Mouse (Mus musculus) midbrain, embryonic 11.5 days (tissue): ENCODE data around the gene Cpeb4. TPM values are rescaled to one million over a fixed set of nuclear protein-coding genes. Genes with fewer than 3 reads are reported as not detected.

ENCODE experiments used
- ATAC-seq: fragments of 200-750 bp; cut with Nextera tagmentation; 2 replicates; pipeline ENCODE4 v1.8.0; 2017; ENCODE audit warnings: moderate TSS enrichment, moderate library complexity; ENCODE audit not compliant: low FRiP score
- DNase-seq: peaks from one replicate; pipeline ENCODE4 v3.0.0; 2015; ENCODE audit warnings: low spot score; ENCODE audit errors: missing footprints
- H3K27ac ChIP-seq: fragments of 300-500 bp; sonication (generic); 2 replicates; pipeline ENCODE4 v1.5.1; 2014; ENCODE audit warnings: low read depth, low read length
- H3K27me3 ChIP-seq: fragments of 300-500 bp; sonication (generic); 2 replicates; pipeline ENCODE4 v1.6.1; 2014; ENCODE audit warnings: mild to moderate bottlenecking, low read length, moderate library complexity, mixed read lengths; ENCODE audit not compliant: control insufficient read depth, insufficient read depth
- H3K36me3 ChIP-seq: fragments of 300-500 bp; sonication (generic); 2 replicates; pipeline ENCODE4 v1.6.1; 2014; ENCODE audit warnings: mild to moderate bottlenecking, low read length, moderate library complexity, mixed read lengths; ENCODE audit not compliant: control insufficient read depth, insufficient read depth
- H3K4me1 ChIP-seq: fragments of 300-500 bp; sonication (generic); 2 replicates; pipeline ENCODE4 v1.6.1; 2014; ENCODE audit warnings: low read length; ENCODE audit not compliant: control insufficient read depth, insufficient read depth
- H3K4me2 ChIP-seq: fragments of 300-500 bp; sonication (generic); 2 replicates; pipeline ENCODE4 v1.6.1; 2014; ENCODE audit warnings: mild to moderate bottlenecking, moderate library complexity
- H3K4me3 ChIP-seq: fragments of 300-500 bp; sonication (generic); 2 replicates; pipeline ENCODE4 v1.5.1; 2014; ENCODE audit warnings: low read depth, low read length
- H3K9ac ChIP-seq: fragments of 300-500 bp; sonication (generic); 2 replicates; pipeline ENCODE4 v1.6.1; 2014; ENCODE audit warnings: low read length
- H3K9me3 ChIP-seq: fragments of 300-500 bp; sonication (generic); 2 replicates; pipeline ENCODE4 v1.6.1; 2016; ENCODE audit warnings: low read length; ENCODE audit not compliant: control insufficient read depth
- WGBS: fragments of 180-500 bp; shearing (Covaris S2); extraction: QIAGEN DNeasy Blood & Tissue Kit; methylation state at CpG from one replicate; pipeline ENCODE4 v1.1.7; 2014; 5-methylcytosine and 5-hydroxymethylcytosine counted together
- polyA plus RNA-seq: library from polyadenylated mRNA; unstranded; fragments of >200 nt; fragmentation: Nextera tagmentation; extraction: Ambion mirVana; gene quantifications from 2 replicates; pipeline ENCODE4 v1.2.1, GENCODE M21; 2014

Cpeb4 gene
- polyA plus RNA-seq = 11.7 and 17.2 TPM in 2 replicates

DNA sequence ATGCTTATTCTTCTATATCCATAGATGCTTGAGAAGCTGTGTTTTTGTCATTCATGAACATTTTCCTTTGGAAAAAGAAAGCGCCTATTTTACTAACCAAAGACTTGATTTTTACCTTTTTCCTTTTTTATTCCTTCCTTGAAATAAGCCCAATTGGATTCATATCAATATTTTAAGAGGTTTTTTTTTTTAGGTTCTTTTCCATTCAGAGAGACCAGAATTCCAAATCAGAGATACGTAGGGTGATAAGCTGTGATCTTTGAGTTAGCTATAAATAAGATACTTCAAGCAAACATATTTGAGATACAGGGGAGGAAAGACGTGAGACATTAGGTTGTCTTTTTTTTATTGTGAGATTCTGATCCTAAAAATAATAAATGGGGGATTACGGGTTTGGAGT lies at the start of gene Cpeb4:
Gene Cpeb4 (plus strand): TSS at position 301 of the 400 bp plus-strand sequence.
- Histone ChIP-seq H3K36me3 (no peaks in the 10 kb centered on the region), H3K9ac (peak within 1 kb of the TSS; percentile 83), H3K9me3 (no peaks in the 10 kb centered on the region), H3K4me3 (peak within 1 kb of the TSS; percentile 85), H3K27ac (peak within 1 kb of the TSS; percentile 48; the same call in 1 of the 2 replicates), H3K4me1 (peaks cover 6% of the 10 kb centered on the region; the same call in 1 of the 2 replicates), H3K4me2 (peak within 1 kb of the TSS; percentile 75), H3K27me3 (no peaks in the 10 kb centered on the region)
- ATAC-seq = no peak
- no peak for DNase-seq
- 82% methylated on average over 4 of the region's 4 CpGs for WGBS

DNA sequence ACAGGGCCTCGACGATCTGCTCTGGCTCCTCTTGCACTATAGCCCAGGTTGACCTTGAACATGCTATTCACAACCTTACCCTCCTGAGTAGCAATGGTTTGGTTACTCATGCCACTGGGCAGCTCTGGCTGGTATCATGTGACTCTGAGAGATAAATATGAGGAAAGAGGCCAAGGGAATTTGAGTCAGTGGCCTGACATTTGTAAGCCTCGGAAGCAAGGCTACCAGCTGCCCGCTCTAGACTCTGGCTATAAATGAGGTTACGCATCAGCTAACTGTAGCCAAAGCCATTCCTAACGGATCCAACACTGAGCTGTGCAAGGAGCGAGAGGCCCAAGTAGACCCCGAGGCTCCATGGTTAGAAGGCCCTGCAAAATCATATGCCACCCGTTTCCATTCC lies 49.5 kb upstream of the Cpeb4 start:
- 0 out of 2 replicates have a peak, but pooled peaks cover 2% of the 10 kb centered on the region for H3K27me3 ChIP-seq
- no peaks in the 10 kb centered on the region for H3K4me1 ChIP-seq
- ATAC-seq (no peak), DNase-seq (no peak)
- WGBS = 91% methylated on average over 9 of the region's 9 CpGs
- H3K27ac ChIP-seq = no peak overlapping the region
- no peaks in the 10 kb centered on the region for H3K9me3 ChIP-seq
- H3K4me2 ChIP-seq = no peak overlapping the region
- H3K4me3 ChIP-seq = no peak overlapping the region
- H3K36me3 ChIP-seq = no peaks in the 10 kb centered on the region
- no peak overlapping the region for H3K9ac ChIP-seq

DNA sequence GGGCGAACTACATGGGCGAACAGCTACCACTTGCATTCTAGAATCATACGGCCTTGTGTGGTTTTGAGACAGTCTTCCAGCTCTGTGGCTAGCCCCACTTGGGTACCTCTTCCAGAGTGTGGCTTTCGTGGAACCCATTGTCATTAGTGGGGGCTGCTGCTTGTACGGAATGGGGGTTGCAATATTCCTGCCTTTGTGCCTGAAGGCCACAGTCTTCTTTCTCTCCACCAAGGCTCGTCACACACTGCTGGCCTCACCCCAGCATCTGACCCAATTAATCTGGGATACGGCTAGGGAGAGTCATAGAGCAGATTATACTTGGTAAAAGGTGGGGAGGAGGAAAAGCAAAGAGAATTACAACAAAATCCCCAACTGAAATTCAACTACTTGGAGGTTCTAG lies 48.5 kb upstream of the Cpeb4 start:
- Histone ChIP-seq H3K36me3 (no peaks in the 10 kb centered on the region), H3K4me2 (no peak overlapping the region), H3K4me3 (no peak overlapping the region), H3K4me1 (peaks cover 8% of the 10 kb centered on the region), H3K9me3 (no peaks in the 10 kb centered on the region), H3K27ac (no peak overlapping the region), H3K27me3 (0 out of 2 replicates have a peak, but pooled peaks cover 2% of the 10 kb centered on the region), H3K9ac (no peak overlapping the region)
- ATAC-seq (no peak), DNase-seq (no peak)
- 92% methylated on average over 7 of the region's 7 CpGs for WGBS

DNA sequence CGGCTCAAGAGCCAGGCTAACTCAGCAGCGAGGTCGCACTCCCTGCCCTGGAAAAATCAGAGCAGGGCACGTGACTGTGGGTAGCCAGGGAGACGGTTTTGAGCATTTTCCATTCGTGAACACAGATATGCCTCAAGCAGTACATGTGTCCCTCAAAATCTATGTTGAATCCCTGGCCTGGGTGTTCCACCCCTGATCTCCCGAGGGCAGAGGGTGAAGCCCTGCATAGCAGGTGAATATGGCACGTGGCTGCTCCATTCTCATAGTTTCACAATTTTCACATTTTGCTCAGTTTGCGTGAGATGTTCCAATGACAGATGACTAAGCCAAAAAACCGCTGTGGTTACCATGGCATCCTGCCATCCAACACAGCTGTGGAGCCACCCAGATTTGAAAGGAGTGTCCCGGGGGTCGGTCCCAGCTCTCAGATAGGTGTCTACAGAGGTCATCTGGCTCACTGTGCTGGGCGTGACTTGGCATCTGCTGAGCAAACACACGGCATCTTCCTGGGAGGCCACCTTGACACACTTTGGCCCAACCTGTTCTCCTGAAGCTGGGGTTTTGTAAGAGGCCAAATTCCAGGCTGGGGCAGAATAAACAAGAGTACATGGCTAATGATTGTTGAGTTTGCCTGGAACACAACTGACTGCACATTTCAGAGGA lies 47.4 kb upstream of the Cpeb4 start:
- Histone ChIP-seq H3K27ac (no peak overlapping the region), H3K4me3 (no peak overlapping the region), H3K4me2 (no peak overlapping the region), H3K36me3 (no peaks in the 10 kb centered on the region), H3K9me3 (no peaks in the 10 kb centered on the region), H3K9ac (no peak overlapping the region), H3K4me1 (peaks cover 8% of the 10 kb centered on the region), H3K27me3 (0 out of 2 replicates have a peak, but pooled peaks cover 2% of the 10 kb centered on the region)
- DNase-seq (no peak), ATAC-seq (no peak)
- 82% methylated on average over 14 of the region's 14 CpGs for WGBS

DNA sequence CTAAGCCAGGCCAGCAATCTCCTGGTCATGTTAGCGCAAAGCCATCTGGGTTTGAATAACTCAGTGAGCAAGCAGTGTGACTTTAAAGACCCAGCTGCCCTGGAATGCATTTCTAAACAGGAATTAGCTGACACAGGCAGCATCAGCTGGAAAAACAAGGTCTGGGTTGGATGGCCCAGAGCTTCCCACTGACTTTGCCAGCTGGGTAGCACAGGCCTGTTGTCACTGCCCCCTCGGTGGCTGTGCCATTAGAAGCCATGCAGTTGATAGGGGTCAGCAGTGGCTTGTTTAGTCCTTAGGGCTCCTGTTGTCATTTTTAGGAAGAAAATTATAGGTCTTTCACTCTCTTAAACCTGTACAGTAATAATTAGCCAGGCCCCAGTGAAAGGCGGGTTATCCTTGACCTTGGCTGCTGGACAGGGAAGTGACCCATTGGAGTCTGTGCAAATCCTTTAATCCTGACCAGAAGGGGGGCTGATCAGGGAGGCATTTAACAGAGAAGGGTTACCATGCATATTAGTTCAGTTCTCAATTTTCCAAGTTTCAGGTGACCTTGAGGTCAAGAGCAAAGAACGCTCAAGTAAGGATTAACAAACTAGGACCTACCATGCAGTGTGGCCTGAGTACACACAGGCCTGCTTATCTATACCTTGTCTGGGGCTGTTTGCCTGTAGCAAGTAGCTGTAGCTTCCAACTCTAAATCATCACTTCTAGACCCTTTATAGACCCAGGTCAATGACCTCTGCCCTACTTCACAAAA lies 43.8 kb upstream of the Cpeb4 start:
- Histone ChIP-seq H3K4me3 (no peak overlapping the region), H3K9me3 (no peaks in the 10 kb centered on the region), H3K27me3 (0 out of 2 replicates have a peak, but pooled peaks cover 2% of the 10 kb centered on the region), H3K9ac (no peak overlapping the region), H3K27ac (no peak overlapping the region), H3K4me2 (no peak overlapping the region), H3K4me1 (peaks cover 12% of the 10 kb centered on the region), H3K36me3 (no peaks in the 10 kb centered on the region)
- no peak for DNase-seq
- ATAC-seq = no peak
- 45% methylated on average over 4 of the region's 4 CpGs for WGBS

DNA sequence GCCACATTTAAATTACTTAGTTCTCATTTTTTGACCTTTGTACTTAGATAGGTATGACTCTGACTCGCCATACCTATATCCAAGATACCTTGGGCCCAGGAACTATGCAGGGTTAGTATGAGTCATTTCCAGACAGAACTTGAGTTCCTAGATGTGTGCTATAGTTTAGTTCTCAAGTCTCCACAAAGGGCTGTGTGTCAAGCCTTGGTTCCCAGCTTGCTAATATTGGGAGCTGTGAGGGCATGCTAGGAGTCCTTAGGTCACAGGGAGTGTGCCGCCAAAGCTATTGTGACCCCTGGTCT lies 43.3 kb upstream of the Cpeb4 start:
- peaks cover 12% of the 10 kb centered on the region for H3K4me1 ChIP-seq
- no peak overlapping the region for H3K4me3 ChIP-seq
- 65% methylated on average over 2 of the region's 2 CpGs for WGBS
- no peak overlapping the region for H3K9ac ChIP-seq
- ATAC-seq = no peak
- H3K9me3 ChIP-seq = no peaks in the 10 kb centered on the region
- DNase-seq = no peak
- no peak overlapping the region for H3K27ac ChIP-seq
- H3K27me3 ChIP-seq = 0 out of 2 replicates have a peak, but pooled peaks cover 2% of the 10 kb centered on the region
- no peak overlapping the region for H3K4me2 ChIP-seq
- H3K36me3 ChIP-seq = no peaks in the 10 kb centered on the region

DNA sequence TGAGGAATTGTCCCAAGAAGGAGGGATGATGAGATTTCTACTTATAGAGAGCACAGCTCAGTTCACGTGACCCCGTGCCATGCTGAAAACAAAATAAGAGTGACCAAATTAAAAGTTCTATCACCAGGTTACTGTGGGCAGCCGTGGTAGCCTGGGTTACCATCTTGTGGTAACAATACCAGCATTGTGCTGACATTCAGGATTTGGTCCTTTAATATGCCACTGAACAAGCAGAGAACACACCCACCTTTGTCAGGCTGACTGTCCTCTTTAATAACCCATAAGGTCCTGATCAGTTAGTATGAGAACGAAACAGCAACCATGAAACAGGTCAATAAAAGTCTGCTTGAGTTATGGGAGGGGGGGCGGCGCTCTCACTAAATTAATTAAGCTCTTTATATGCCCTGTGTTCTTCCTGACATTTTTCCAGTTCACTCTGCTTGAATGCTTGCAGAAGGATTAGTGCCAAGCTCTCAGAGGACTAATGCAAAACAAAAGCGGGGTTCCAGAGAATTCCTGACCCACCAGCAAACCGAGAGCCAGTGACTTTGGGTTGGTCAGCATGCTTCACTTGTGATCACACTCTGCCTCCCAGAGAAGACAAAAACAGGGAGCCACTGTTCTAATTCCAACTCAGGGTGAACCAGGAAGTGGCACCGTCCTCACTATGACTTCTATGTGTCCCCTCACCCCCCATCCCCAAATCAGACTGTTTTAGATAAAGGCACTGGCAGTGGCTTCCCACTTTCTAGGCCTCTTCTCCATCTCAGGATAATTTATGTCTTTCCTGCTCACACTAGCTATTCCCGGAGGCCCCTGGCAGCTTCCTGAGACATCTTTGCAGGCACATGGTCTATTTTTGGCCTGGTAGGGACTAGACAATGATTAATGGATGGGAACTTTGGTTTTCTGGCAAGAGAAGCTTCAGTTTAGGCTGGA lies 41.5 kb upstream of the Cpeb4 start:
- Histone ChIP-seq H3K27me3 (0 out of 2 replicates have a peak, but pooled peaks cover 2% of the 10 kb centered on the region), H3K9ac (no peak overlapping the region), H3K9me3 (no peaks in the 10 kb centered on the region), H3K4me1 (peaks cover 12% of the 10 kb centered on the region), H3K36me3 (no peaks in the 10 kb centered on the region), H3K27ac (no peak overlapping the region), H3K4me2 (no peak overlapping the region), H3K4me3 (no peak overlapping the region)
- 60% methylated on average over 10 of the region's 10 CpGs for WGBS
- DNase-seq (no peak), ATAC-seq (no peak; the same call in 1 of the 2 replicates)

DNA sequence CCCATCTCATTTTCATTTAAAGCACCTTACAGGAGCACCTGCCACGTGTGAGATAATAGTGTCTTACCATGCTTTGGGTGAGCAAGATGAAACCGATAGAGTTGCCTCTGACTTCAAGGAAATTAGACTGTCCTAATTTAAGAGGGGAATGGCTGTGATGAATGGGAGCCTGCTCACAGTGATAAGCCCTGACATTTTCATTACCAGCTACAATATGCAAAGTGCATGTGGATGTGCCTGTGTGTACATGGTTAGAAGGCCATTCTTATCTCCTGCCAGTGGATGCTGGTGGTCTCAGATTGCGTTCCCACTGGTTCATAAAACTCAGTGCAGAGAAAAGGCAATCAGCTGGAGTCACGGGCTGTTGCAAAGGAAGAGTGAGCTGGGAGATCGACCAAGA lies 40.6 kb upstream of the Cpeb4 start:
- WGBS = 78% methylated on average over 5 of the region's 5 CpGs
- H3K4me2 ChIP-seq = no peak overlapping the region
- ATAC-seq = peak; percentile 45

More for the DNA sequence above, 40.6 kb upstream of the Cpeb4 start:
- DNase-seq = no peak
- Histone ChIP-seq H3K9ac (no peak overlapping the region), H3K27me3 (0 out of 2 replicates have a peak, but pooled peaks cover 2% of the 10 kb centered on the region), H3K9me3 (no peaks in the 10 kb centered on the region), H3K27ac (no peak overlapping the region), H3K36me3 (no peaks in the 10 kb centered on the region), H3K4me3 (no peak overlapping the region), H3K4me1 (peaks cover 12% of the 10 kb centered on the region)
